ENCODE assay signal across 26 mouse cellular contexts in genomic region chr5:36866701-36867250, GRCm38 (mm10). TPM values are rescaled to one million over a fixed set of nuclear protein-coding genes. Genes with fewer than 3 reads are reported as not detected.
DNase-seq lines count a peak whose midpoint lies in the region; ATAC-seq and TF ChIP-seq lines count a peak whose summit lies in the region.
"Had no signal": no experiment of that assay in that cellular context is flagged by ENCODE, and none has a peak within 500 bp of the region (broad histone marks: within the 10 kb centered on the region; RNA-seq: fewer than 3 reads in every experiment).

No protein-coding gene starts in this region.

- H3K4me2 ChIP-seq in hindbrain, postnatal 0 days (ENCODE audit: low read depth, low read length), result peak overlapping the region; percentile 64
- H3K4me2 ChIP-seq: embryonic facial prominence, embryonic 12.5 days; heart, embryonic 11.5 days had no signal

- H3K36me3 ChIP-seq in megakaryocyte, embryonic 14.5 days (replicated peaks; ENCODE audit: low read length), result no peaks in the 10 kb centered on the region
- no peaks in the 10 kb centered on the region for H3K36me3 ChIP-seq in hindbrain, postnatal 0 days (ENCODE audit: insufficient read depth, low read length)
- H3K36me3 ChIP-seq: embryonic facial prominence, embryonic 12.5 days had no signal

- H3K27me3 ChIP-seq in megakaryocyte, embryonic 14.5 days (replicated peaks), result peaks cover 96% of the 10 kb centered on the region
- H3K27me3 ChIP-seq in hindbrain, postnatal 0 days (ENCODE audit: insufficient read depth, low read length), result peaks cover 7% of the 10 kb centered on the region; the same call in 1 of the 2 replicates

- peaks cover 20% of the 10 kb centered on the region for H3K9me3 ChIP-seq in megakaryocyte, embryonic 14.5 days
- no peaks in the 10 kb centered on the region for H3K9me3 ChIP-seq in hindbrain, postnatal 0 days (ENCODE audit: low read length)
- H3K9me3 ChIP-seq: embryonic facial prominence, embryonic 12.5 days had no signal

- DNase-seq in cerebellum, adult 11-12 months, result peak; percentile 45
- no peak for DNase-seq in cerebellum, postnatal 4 days (ENCODE audit: low spot score in 2 of 2)
- peak; percentile 61 for DNase-seq in cerebellum, adult 9-11 months
- no peak for DNase-seq in hindbrain, postnatal 0 days (ENCODE audit: low spot score)
- no peak for DNase-seq in urinary bladder, postnatal 10 days (ENCODE audit: low spot score)
- DNase-seq in gastrocnemius, adult 8-10 months (ENCODE audit: low spot score in 2 of 2), result no peak
- DNase-seq: adrenal gland, postnatal 14 days; gastrocnemius, adult 2 months; heart, postnatal 10 days; kidney, adult 2 months; kidney, postnatal 10 days; left cerebral cortex, postnatal 4 days; liver; right cerebral cortex, postnatal 25 days; thymus, postnatal 36 days had no signal

- H3K27ac ChIP-seq in hindbrain, postnatal 0 days, result peak overlapping the region; percentile 93; the same call in 1 of the 2 replicates
- H3K27ac ChIP-seq: embryonic facial prominence, embryonic 12.5 days; gastrocnemius, adult 2 months had no signal

- peaks cover 18% of the 10 kb centered on the region for H3K4me1 ChIP-seq in megakaryocyte, embryonic 14.5 days
- no peaks in the 10 kb centered on the region for H3K4me1 ChIP-seq in hindbrain, postnatal 0 days (ENCODE audit: insufficient read depth, low read length)

- H3K9ac ChIP-seq in hindbrain, postnatal 0 days (replicated peaks; ENCODE audit: low read length), result peak overlapping the region; percentile 89; the same call in 1 of the 2 replicates
- H3K9ac ChIP-seq: embryonic facial prominence, embryonic 12.5 days had no signal

- TF ChIP-seq CTCF in hindbrain, postnatal 0 days (IDR thresholded peaks at IDR 0.05; ENCODE audit: low read depth), result no peak

- H3K4me3 ChIP-seq in megakaryocyte, embryonic 14.5 days (replicated peaks), result peak overlapping the region; percentile 11
- H3K4me3 ChIP-seq in hindbrain, postnatal 0 days (ENCODE audit: low read length), result peak overlapping the region; percentile 71
- H3K4me3 ChIP-seq: embryonic facial prominence, embryonic 12.5 days; gastrocnemius, adult 2 months had no signal

- no peak for ATAC-seq in megakaryocyte, adult 5-6 weeks (ENCODE audit: poor library complexity, severe bottlenecking)
- ATAC-seq in hindbrain, postnatal 0 days, result no peak
- ATAC-seq: CD4-positive, CD25-positive, alpha-beta regulatory T cell, adult 4 months; forebrain, embryonic 16.5 days; inflammation-experienced regulatory T-cells, adult 6 months; lung, postnatal 0 days had no signal

- 64% methylated on average over 7 of the region's 7 CpGs for WGBS in hindbrain, postnatal 0 days

RNA-seq across cellular contexts. Expression of gene Ppp2r2c, which starts 1.5 kb away (rescaled TPM):
- polyA plus RNA-seq in megakaryocyte, embryonic 14.5 days (2012; ENCODE audit: insufficient read depth, low replicate concordance), result 0.09 TPM in 1 of 2 replicates, not detected in the other
- not detected in 2 replicates for total RNA-seq in megakaryocyte, adult 5-6 weeks (2015)
- total RNA-seq in megakaryocyte, adult 5-6 weeks (2017), result not detected in 2 replicates
- total RNA-seq in hindbrain, postnatal 0 days (2014; rRNA removed), result 255 and 263 TPM in 2 replicates
- polyA plus RNA-seq in hindbrain, postnatal 0 days (2015; fragmentation: Nextera tagmentation; extraction: Ambion mirVana), result 103 and 105 TPM in 2 replicates
- total RNA-seq in gastrocnemius, adult 8-10 months (2022), result 1 to 10 TPM in 1 of 4 experiments, under 1 TPM in 3; 0.27 to 1.1 (median 0.37) TPM
- total RNA-seq: common myeloid progenitor, adult 5-6 weeks; granulocyte monocyte progenitor cell, adult 5-6 weeks; megakaryocyte progenitor cell, adult 5-6 weeks had no signal
- polyA plus RNA-seq: CD4-positive, CD25-positive, alpha-beta regulatory T cell, adult 4 months; lung, postnatal 0 days had no signal

RNA-seq across cellular contexts. Expression of gene Man2b2, which starts 36.3 kb away (rescaled TPM):
- polyA plus RNA-seq in megakaryocyte, embryonic 14.5 days (2012; ENCODE audit: insufficient read depth, low replicate concordance), result 66.2 and 73.5 TPM in 2 replicates
- 29.5 and 42.3 TPM in 2 replicates for total RNA-seq in megakaryocyte, adult 5-6 weeks (2015)
- 19.7 and 23.9 TPM in 2 replicates for total RNA-seq in megakaryocyte, adult 5-6 weeks (2017)
- 30.0 and 30.2 TPM in 2 replicates for total RNA-seq in hindbrain, postnatal 0 days (2014; rRNA removed)
- 16.0 and 17.9 TPM in 2 replicates for polyA plus RNA-seq in hindbrain, postnatal 0 days (2015; fragmentation: Nextera tagmentation; extraction: Ambion mirVana)
- total RNA-seq in gastrocnemius, adult 8-10 months (2022), result 1 to 10 TPM; 3.7 to 6.0 (median 5.1) TPM

Comparison
In these comparisons a context has a peak if more than half of its experiments do, and no peak if none do; other contexts are left out.
1. DNase-seq: peak in cerebellum, adult 11-12 months (single experiment) and cerebellum, adult 9-11 months (single experiment); none in cerebellum, postnatal 4 days (0 of 2), hindbrain, postnatal 0 days (single experiment), urinary bladder, postnatal 10 days (single experiment) and gastrocnemius, adult 8-10 months (0 of 2).
2. RNA of gene Ppp2r2c, which starts 1.5 kb away (total RNA-seq): 255 to 263 TPM in hindbrain, postnatal 0 days; 0.27 to 1.1 TPM in gastrocnemius, adult 8-10 months and not detected in megakaryocyte, adult 5-6 weeks; every median in the first group is over 100 times any median in the second.